Mouse (Mus musculus) ES-Bruce4 (cell line): ENCODE results near the gene Gm12789. TPM values are rescaled to one million over a fixed set of nuclear protein-coding genes. Genes with fewer than 3 reads are reported as not detected.

Source experiments
- H3K27ac ChIP-seq: 2 replicates; pipeline ENCODE4 v1.5.1; 2012; ENCODE audit warnings: low read length, inconsistent platforms; ENCODE audit not compliant: insufficient read depth
- H3K27me3 ChIP-seq: 2 replicates; pipeline ENCODE4 v1.6.1; 2012; ENCODE audit warnings: mild to moderate bottlenecking, low read length, inconsistent platforms; ENCODE audit not compliant: control insufficient read depth, poor library complexity, insufficient read depth, severe bottlenecking
- H3K36me3 ChIP-seq: 2 replicates; pipeline ENCODE4 v1.6.1; 2012; ENCODE audit warnings: inconsistent platforms, mild to moderate bottlenecking, low read length, moderate library complexity; ENCODE audit not compliant: control insufficient read depth, poor library complexity, insufficient read depth, severe bottlenecking
- H3K4me1 ChIP-seq: one replicate; pipeline ENCODE4 v1.8.1; 2011; ENCODE audit warnings: low read length; ENCODE audit not compliant: control insufficient read depth, insufficient read depth
- H3K4me3 ChIP-seq: 2 replicates; pipeline ENCODE4 v1.5.1; 2011; ENCODE audit warnings: low read depth, mild to moderate bottlenecking, low read length
- H3K9ac ChIP-seq: 2 replicates; pipeline ENCODE4 v1.6.1; 2012; ENCODE audit warnings: low read depth, mild to moderate bottlenecking, inconsistent platforms; ENCODE audit not compliant: poor library complexity, severe bottlenecking
- H3K9me3 ChIP-seq: replicated peaks from 2 replicates; pipeline ENCODE4 v1.6.1; 2012; ENCODE audit warnings: mild to moderate bottlenecking, low read length, inconsistent platforms; ENCODE audit not compliant: control insufficient read depth, poor library complexity, insufficient read depth, severe bottlenecking
- CTCF ChIP-seq: IDR thresholded peaks from one replicate; pipeline ENCODE4 v1.8.1; 2011; ENCODE audit warnings: low read depth, low read length
- EP300 ChIP-seq: IDR thresholded peaks from 2 replicates; pipeline ENCODE4 v1.6.1; 2011; ENCODE audit warnings: low read depth, low read length; ENCODE audit not compliant: insufficient read depth
- POLR2A ChIP-seq: IDR thresholded peaks from one replicate; pipeline ENCODE4 v1.8.1; 2011; ENCODE audit warnings: low read length; ENCODE audit not compliant: insufficient read depth
- polyA plus RNA-seq: library from polyadenylated mRNA; stranded (reverse); fragments of >200 nt; gene quantifications from 2 replicates; pipeline ENCODE4 v1.2.4, GENCODE M21; 2011; ENCODE audit warnings: low read depth; ENCODE audit not compliant: missing spikeins, insufficient read depth, insufficient read length

Gene Gm12789
- polyA plus RNA-seq, 1 experiment: not detected

GRCm38 (mm10) chr4:102026619-102027018, 40.2 kb downstream of the Gm12789 start:
- H3K9me3 ChIP-seq: no peaks in the 10 kb centered on the region
- H3K27ac ChIP-seq: no peak overlapping the region
- H3K4me3 ChIP-seq: no peak overlapping the region
- H3K27me3 ChIP-seq: no peaks in the 10 kb centered on the region
- no peaks in the 10 kb centered on the region for H3K4me1 ChIP-seq
- TF ChIP-seq EP300: no peak
- TF ChIP-seq CTCF: no peak
- TF ChIP-seq POLR2A: no peak
- H3K36me3 ChIP-seq: no peaks in the 10 kb centered on the region
- H3K9ac ChIP-seq: no peak overlapping the region

Other genes with a start within 250 kb of the Gm12789 start
- not detected in 2 replicates for gene B020004J07Rik, start 142.6 kb upstream of the Gm12789 start, polyA plus RNA-seq
- gene C130073F10Rik, start 92.8 kb upstream of the Gm12789 start, polyA plus RNA-seq: 3.7 and 4.9 TPM in 2 replicates
- gene Gm12800, start 77.5 kb upstream of the Gm12789 start, polyA plus RNA-seq: 0.42 TPM in 1 of 2 replicates, not detected in the other
- gene Gm12794, start 46.2 kb upstream of the Gm12789 start, polyA plus RNA-seq: not detected in 2 replicates
- not detected in 2 replicates for gene Gm12790, start 5.6 kb upstream of the Gm12789 start, polyA plus RNA-seq
- 0.81 and 0.87 TPM in 2 replicates for gene Pde4b, start 100.9 kb downstream of the Gm12789 start, polyA plus RNA-seq